Mouse (Mus musculus) frontal cortex, postnatal 14 days (tissue): ENCODE measurements around the gene Neurl1b.

Experiments
- DNase-seq, 2 experiments: peaks; one replicate each; pipeline ENCODE4 v3.0.0; 2022; ENCODE audit warnings: low spot score in 2 of 2

Gene Neurl1b

GRCm38 (mm10) chr17:26492246-26492645 lies 77.6 kb downstream of the Neurl1b start:
- no peak for DNase-seq

DNA sequence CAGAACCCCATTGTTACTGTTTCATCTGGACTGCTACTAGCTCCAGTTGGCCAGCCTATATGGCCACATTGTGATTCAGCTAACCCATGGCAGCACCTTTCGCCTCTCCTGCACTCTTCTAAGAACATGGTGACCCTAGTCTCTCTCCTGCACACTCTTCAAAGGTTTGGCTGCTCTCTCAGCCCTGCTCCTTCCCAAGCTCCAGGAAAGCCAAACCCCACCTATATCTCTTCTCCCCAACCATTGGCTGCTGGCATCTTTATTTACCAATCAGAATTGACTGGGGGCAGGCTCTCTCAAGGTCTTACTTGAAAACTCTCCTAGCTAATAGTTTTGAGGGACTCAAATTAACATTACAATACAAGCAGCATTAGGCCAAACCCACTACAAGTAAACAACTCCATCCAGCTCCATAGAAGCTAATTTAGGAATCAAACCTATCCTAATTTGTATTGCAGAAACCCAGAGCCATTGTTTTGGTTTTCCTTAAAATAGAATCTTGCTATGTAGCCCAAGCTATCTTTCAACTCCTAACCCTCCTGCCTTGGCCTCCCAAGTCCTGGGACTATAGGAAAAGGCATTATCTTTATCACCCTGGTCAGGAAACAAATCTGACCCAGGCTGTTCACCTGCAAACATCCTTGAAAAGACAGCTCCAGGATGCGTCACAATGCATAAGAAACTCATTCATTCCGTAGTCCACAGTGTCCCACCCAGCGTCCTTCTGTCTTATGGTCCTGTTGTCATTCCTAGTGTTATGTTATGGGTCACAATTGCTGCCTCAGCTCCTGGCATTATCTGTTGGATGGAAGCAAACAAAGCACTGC lies 80.2 kb downstream of the Neurl1b start:
- no peak for DNase-seq
